Mouse (Mus musculus) neural tube, embryonic 11.5 days (tissue): ENCODE data around the gene Tsen15. TPM values are rescaled to one million over a fixed set of nuclear protein-coding genes. Genes with fewer than 3 reads are reported as not detected.

Experiments
- ATAC-seq: fragments of 200-750 bp; cut with Nextera tagmentation; 2 replicates; pipeline ENCODE4 v1.8.0; 2017; ENCODE audit warnings: moderate number of reproducible peaks, mild to moderate bottlenecking, moderate TSS enrichment, moderate library complexity; ENCODE audit not compliant: insufficient read depth, low FRiP score, low TSS enrichment
- DNase-seq: peaks from one replicate; pipeline ENCODE4 v3.0.0-alpha.2; 2015; ENCODE audit warnings: low spot score
- H3K27ac ChIP-seq: fragments of 300-500 bp; sonication (generic); 2 replicates; pipeline ENCODE4 v1.5.1; 2014; ENCODE audit warnings: low read depth, mild to moderate bottlenecking, low read length
- H3K27me3 ChIP-seq: fragments of 300-500 bp; sonication (generic); 2 replicates; pipeline ENCODE4 v1.6.1; 2014; ENCODE audit warnings: mild to moderate bottlenecking, low read length, mixed read lengths; ENCODE audit not compliant: control insufficient read depth, insufficient read depth
- H3K36me3 ChIP-seq: fragments of 300-500 bp; sonication (generic); 2 replicates; pipeline ENCODE4 v1.6.1; 2014; ENCODE audit warnings: mild to moderate bottlenecking, low read length, moderate library complexity, mixed read lengths; ENCODE audit not compliant: control insufficient read depth, insufficient read depth
- H3K4me1 ChIP-seq: fragments of 300-500 bp; sonication (generic); 2 replicates; pipeline ENCODE4 v1.6.1; 2014; ENCODE audit warnings: low read length, mixed read lengths; ENCODE audit not compliant: control insufficient read depth, insufficient read depth
- H3K4me2 ChIP-seq: fragments of 300-500 bp; sonication (generic); 2 replicates; pipeline ENCODE4 v1.6.1; 2014; ENCODE audit warnings: low read depth, mild to moderate bottlenecking, moderate library complexity
- H3K4me3 ChIP-seq: fragments of 300-500 bp; sonication (generic); 2 replicates; pipeline ENCODE4 v1.5.1; 2014; ENCODE audit warnings: low read depth, low read length
- H3K9ac ChIP-seq: fragments of 300-500 bp; sonication (generic); 2 replicates; pipeline ENCODE4 v1.6.1; 2014; ENCODE audit warnings: mild to moderate bottlenecking, low read length
- H3K9me3 ChIP-seq: fragments of 300-500 bp; sonication (generic); 2 replicates; pipeline ENCODE4 v1.6.1; 2016; ENCODE audit warnings: low read length; ENCODE audit not compliant: control insufficient read depth
- WGBS: fragments of 180-500 bp; shearing (Covaris S2); extraction: QIAGEN DNeasy Blood & Tissue Kit; methylation state at CpG from one replicate; pipeline ENCODE4 v1.1.7; 2014; 5-methylcytosine and 5-hydroxymethylcytosine counted together
- polyA plus RNA-seq: library from polyadenylated mRNA; unstranded; fragments of >200 nt; fragmentation: Nextera tagmentation; extraction: Ambion mirVana; gene quantifications from 2 replicates; pipeline ENCODE4 v1.2.1, GENCODE M21; 2014

Gene Tsen15
- polyA plus RNA-seq, 1 experiment from 2014 or later = 62.8 TPM

DNA sequence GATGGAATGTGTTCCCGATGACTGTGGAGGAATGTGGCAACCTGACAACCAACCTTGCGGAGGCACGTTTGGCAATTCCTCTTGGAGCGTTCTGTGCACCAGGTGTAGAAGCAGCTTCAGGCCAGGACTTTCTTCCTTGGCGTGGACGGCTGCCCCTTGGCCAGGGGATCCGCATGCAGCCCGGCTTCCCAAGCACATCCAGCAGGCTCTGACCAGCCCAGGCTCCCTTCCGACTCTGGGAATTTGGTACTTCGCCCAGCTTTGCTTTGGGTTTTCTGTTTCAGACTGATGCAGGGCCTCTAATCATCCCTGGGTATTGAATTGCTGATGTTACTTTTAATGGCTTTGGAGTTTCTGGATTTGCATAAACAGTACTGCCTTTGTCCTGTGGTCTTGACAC, 28.0 kb upstream of the Tsen15 start:
- 73% methylated on average over 10 of the region's 10 CpGs for WGBS
- no peak overlapping the region for H3K9ac ChIP-seq
- no peak for DNase-seq
- no peaks in the 10 kb centered on the region for H3K36me3 ChIP-seq
- no peaks in the 10 kb centered on the region for H3K27me3 ChIP-seq
- no peak overlapping the region for H3K4me2 ChIP-seq
- H3K4me1 ChIP-seq = peaks cover 2% of the 10 kb centered on the region; the same call in 1 of the 2 replicates
- ATAC-seq = no peak
- no peaks in the 10 kb centered on the region for H3K9me3 ChIP-seq
- H3K4me3 ChIP-seq = no peak overlapping the region
- H3K27ac ChIP-seq = no peak overlapping the region

DNA sequence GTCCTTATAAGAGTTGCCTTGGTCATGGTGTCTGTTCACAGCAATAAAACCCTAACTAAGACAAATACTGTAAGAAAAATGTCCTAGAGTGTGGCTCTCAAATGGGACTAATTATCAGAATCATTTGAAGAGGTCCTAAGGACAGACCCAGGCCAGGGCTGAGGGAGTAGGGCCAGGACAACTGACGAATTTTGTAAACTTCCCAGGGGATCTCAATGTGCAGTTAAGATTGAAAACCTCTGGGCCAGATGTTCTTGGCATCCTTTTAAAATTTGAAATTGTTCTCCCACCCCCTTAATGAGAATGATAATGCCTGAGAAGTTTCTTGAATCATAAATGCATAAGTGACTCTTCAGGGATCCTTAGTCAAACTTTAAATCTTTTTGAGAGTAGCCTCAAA, 27.5 kb upstream of the Tsen15 start:
- H3K27ac ChIP-seq = no peak overlapping the region
- H3K4me3 ChIP-seq = no peak overlapping the region
- no peak overlapping the region for H3K4me2 ChIP-seq
- H3K4me1 ChIP-seq = peaks cover 2% of the 10 kb centered on the region; the same call in 1 of the 2 replicates
- DNase-seq = no peak
- H3K36me3 ChIP-seq = no peaks in the 10 kb centered on the region
- no peak overlapping the region for H3K9ac ChIP-seq
- H3K9me3 ChIP-seq = no peaks in the 10 kb centered on the region
- 72% methylated on average over 1 of the region's 1 CpGs for WGBS
- ATAC-seq = no peak
- H3K27me3 ChIP-seq = no peaks in the 10 kb centered on the region

DNA sequence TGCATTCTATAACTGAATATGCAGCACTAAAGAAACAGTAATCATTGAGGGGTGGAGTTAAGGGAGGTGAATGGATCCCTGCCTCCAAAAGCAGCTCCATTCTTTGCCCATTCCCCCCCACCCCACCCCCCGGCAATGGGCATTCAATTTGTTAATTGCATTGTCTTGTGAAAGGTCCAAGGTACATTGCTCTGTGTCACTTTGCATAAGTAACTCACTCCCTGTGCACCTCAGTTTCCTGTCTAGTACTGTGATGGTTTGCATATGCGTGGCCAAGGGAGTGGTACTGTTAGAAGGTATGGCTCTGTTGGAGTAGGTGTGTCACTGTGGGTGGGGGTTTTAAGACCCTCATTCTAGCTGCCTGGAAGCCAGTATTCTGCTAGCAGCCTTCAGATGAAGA, 26.6 kb upstream of the Tsen15 start:
- ATAC-seq (no peak), DNase-seq (no peak)
- no peaks in the 10 kb centered on the region for H3K27me3 ChIP-seq
- H3K4me3 ChIP-seq = no peak overlapping the region
- WGBS = 87% methylated on average over 2 of the region's 2 CpGs
- no peak overlapping the region for H3K4me2 ChIP-seq
- H3K27ac ChIP-seq = no peak overlapping the region
- no peaks in the 10 kb centered on the region for H3K9me3 ChIP-seq
- H3K4me1 ChIP-seq = peaks cover 2% of the 10 kb centered on the region; the same call in 1 of the 2 replicates
- no peaks in the 10 kb centered on the region for H3K36me3 ChIP-seq
- H3K9ac ChIP-seq = no peak overlapping the region

DNA sequence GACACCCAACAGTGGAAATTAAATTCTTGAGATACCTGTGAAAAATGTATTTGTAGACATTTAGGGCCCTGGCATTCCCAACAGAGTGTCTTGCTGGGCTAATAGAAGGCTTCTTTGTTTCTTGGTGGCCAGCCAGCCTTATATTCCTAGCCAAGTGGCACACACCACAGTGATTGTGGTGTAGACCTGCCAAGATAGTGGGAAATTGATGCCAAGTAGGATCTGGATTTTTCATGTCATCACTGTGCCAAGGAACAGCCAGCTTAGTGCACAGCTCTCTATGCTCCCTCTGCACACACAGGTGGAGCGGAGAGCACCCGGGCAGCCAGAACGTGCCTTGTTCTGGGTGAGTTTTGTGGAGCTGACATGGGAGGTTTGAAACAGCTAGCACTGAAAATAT, 24.2 kb upstream of the Tsen15 start:
- H3K9ac ChIP-seq = no peak overlapping the region
- H3K4me2 ChIP-seq = no peak overlapping the region
- no peak overlapping the region for H3K27ac ChIP-seq
- H3K36me3 ChIP-seq = no peaks in the 10 kb centered on the region
- no peaks in the 10 kb centered on the region for H3K27me3 ChIP-seq
- ATAC-seq (no peak), DNase-seq (no peak)
- no peak overlapping the region for H3K4me3 ChIP-seq
- peaks cover 2% of the 10 kb centered on the region; the same call in 1 of the 2 replicates for H3K4me1 ChIP-seq
- H3K9me3 ChIP-seq = no peaks in the 10 kb centered on the region
- WGBS = 97% methylated on average over 3 of the region's 3 CpGs

DNA sequence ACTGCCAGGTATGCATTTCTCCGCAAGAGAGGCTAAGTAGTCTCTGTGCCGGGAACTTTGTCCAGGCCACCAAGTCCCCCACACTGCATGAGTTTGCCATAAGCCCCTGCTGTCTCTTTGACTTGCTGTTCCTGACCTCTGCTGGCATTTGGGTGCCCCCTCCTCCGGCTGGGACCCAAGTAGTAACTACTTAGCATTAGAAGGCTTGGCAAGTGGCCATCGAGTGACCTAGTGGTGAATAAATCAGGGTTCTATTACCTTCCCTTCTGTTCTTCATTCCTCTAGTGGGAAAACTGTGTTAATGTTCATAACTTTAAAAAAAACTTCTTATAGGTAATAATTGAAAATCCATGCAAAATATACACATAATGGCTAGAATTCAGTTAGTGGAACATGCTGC, 22.9 kb upstream of the Tsen15 start:
- no peak overlapping the region for H3K4me2 ChIP-seq
- no peak overlapping the region for H3K9ac ChIP-seq
- H3K4me1 ChIP-seq = no peaks in the 10 kb centered on the region; the same call in 1 of the 2 replicates
- ATAC-seq (no peak), DNase-seq (no peak)
- H3K36me3 ChIP-seq = no peaks in the 10 kb centered on the region
- H3K9me3 ChIP-seq = no peaks in the 10 kb centered on the region
- 76% methylated on average over 4 of the region's 4 CpGs for WGBS
- H3K27me3 ChIP-seq = no peaks in the 10 kb centered on the region
- no peak overlapping the region for H3K27ac ChIP-seq
- no peak overlapping the region for H3K4me3 ChIP-seq

DNA sequence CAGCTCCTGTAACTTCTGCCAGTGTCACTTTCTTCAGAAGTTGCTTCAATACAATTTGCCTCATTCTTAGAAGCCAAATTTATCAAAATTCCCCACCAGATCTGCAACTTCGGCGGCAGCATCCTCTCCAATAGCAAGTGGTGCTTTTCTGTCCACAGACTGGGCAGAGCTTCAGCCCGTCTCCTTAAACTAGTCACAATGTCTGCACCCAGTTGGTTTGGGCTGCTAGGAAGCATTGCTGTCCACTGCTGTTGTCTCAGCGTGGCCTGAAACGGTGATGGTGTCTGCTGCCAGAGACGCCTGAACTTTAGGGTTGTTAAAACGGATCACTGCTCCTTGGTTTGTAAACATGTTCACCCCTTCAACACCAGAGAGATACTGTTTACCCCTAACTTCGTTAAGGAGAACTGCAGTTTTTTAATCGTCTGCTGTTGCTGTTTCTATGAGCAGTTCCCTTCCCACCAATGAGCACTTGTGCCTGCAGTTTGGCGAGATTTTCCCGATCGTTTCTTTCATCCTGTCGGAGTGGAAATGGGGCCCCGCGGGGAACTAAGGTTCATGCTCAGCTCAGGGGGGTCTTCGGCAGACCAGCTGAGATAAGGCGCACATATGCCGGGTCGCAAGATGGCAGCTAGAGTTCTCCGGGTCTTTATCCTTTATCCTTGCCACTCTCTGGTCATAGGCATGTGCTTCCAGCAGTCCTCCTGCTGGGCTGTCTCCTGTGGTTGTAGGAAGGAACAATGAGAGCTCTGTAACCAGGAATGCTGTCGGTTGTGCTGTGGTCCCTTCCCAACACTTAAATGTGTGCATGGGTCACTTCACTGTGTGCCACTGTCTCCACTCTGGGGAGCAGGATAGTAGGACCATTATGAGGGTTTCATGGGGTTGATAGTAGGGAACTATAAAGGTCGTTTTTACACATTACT, 20.8 kb upstream of the Tsen15 start:
- no peak overlapping the region; the same call in 1 of the 2 replicates for H3K27ac ChIP-seq
- no peak overlapping the region for H3K9ac ChIP-seq
- WGBS = 46% methylated on average over 22 of the region's 22 CpGs
- no peaks in the 10 kb centered on the region for H3K4me1 ChIP-seq
- no peaks in the 10 kb centered on the region for H3K9me3 ChIP-seq
- H3K36me3 ChIP-seq = no peaks in the 10 kb centered on the region
- no peak overlapping the region for H3K4me3 ChIP-seq
- no peaks in the 10 kb centered on the region for H3K27me3 ChIP-seq
- peak; percentile 32 for DNase-seq
- ATAC-seq = no peak
- H3K4me2 ChIP-seq = no peak overlapping the region; the same call in 1 of the 2 replicates

DNA sequence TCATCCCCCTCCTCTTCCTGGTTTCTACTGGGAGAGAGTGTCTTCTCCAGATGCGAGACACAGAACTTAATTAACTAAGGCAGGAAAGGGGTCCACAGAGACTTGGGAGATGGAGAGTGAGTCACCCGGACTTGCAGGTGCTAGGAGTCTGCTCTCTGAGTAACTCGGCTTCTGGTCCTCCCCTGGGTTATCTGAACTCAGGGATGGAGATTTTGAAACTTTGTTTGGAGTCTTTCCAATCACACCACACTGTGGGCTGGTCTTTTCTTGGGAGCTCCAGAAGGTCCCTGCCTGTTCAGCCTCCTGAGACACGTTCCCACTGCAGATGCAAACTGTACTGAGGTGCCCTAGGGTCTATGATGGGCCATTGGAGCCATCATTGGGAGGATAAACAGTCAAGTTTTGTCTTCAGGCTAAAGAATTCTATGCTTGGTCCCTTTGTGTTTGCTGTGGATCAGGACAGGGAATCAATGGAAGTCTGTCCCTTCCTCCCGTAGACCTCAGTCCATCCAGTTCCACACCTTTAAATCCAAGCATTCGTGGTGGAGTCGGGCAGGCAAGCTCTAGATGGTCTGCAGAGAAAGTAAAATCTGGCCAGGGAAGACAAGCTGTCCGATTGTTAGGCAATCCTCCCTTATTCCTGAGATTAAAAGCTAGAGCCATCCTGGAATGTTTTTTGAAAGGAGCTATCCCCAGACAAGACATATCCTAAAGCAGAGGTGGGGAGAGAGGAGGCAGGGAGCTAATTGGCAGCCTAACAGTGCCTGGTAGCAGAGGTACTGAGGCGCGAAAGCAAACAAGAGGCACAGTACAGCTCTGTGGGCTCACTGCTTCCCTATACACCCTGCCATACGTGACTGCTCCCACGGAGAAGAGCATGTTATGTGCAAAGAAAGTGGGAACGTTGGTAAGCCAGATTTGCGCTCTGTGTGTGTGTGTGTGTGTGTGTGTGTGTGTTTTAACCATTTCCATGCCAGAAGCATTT, 14.4 kb upstream of the Tsen15 start:
- H3K27ac ChIP-seq = no peak overlapping the region
- H3K9me3 ChIP-seq = no peaks in the 10 kb centered on the region
- WGBS = 28% methylated on average over 14 of the region's 14 CpGs
- no peaks in the 10 kb centered on the region for H3K36me3 ChIP-seq
- peak overlapping the region; percentile 66 for H3K4me3 ChIP-seq
- ATAC-seq (no peak), DNase-seq (no peak)
- H3K4me2 ChIP-seq = peak overlapping the region; percentile 85
- H3K4me1 ChIP-seq = peaks cover 6% of the 10 kb centered on the region; the same call in 1 of the 2 replicates
- H3K9ac ChIP-seq = peak overlapping the region; percentile 76
- peaks cover 2% of the 10 kb centered on the region; the same call in 1 of the 2 replicates for H3K27me3 ChIP-seq

DNA sequence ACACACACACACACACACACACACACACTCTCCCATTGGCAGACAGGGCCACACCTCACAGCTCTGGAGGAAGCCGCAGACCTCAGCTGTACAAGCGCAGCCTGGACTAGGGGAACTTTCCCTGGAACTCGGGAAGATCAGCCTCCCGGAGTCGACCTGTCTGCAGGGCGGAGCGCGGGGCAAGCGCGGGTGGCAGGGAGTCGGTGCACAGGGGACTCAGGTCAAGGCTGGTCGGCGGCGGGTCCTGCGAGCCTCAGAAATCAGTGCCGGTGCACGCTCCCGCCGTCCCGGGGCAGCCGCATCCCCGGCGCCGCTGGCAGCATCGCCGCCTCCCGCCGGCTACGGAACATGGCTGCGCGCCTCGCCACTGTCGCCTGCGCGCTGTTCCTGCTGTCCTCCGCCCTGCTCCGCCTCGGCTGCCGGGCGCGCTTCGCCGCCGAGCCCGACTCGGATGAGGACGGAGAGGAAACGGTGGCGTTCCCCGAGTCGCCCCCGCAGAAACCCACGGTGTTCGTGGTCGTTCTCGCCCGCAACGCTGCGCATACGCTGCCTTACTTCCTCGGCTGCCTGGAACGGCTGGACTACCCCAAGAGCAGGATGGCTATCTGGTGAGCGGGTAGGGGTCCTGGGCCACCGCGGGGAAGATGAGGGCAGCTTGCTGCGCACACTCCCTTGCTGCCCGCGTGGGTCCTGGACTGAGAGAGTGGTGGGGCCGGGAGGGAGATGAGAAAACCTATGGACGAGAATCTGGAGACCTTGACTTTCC, 13.5 kb upstream of the Tsen15 start, which contains the start of gene Colgalt2:
TSS of gene Colgalt2 (plus strand) at position 41 of the 766 bp plus-strand sequence.
- ATAC-seq (peak; percentile 86), DNase-seq (peak; percentile 72)
- WGBS = 0% methylated on average over 61 of the region's 70 CpGs
- Histone ChIP-seq H3K4me3 (peak within 1 kb of the TSS; percentile 66), H3K4me1 (peaks cover 6% of the 10 kb centered on the region; the same call in 1 of the 2 replicates), H3K27ac (no peak within 1 kb of the TSS), H3K9me3 (no peaks in the 10 kb centered on the region), H3K4me2 (peak within 1 kb of the TSS; percentile 85), H3K36me3 (no peaks in the 10 kb centered on the region), H3K9ac (peak within 1 kb of the TSS; percentile 76), H3K27me3 (peaks cover 2% of the 10 kb centered on the region; the same call in 1 of the 2 replicates)
